Mouse (Mus musculus) adrenal gland, adult 18-20 months (tissue): ENCODE data around the gene Tmem237. TPM values are rescaled to one million over a fixed set of nuclear protein-coding genes. Genes with fewer than 3 reads are reported as not detected.

Source experiments
- DNase-seq, 2 experiments: peaks; one replicate each; pipeline ENCODE4 v3.0.0; 2021 to 2022; ENCODE audit warnings: low spot score in 2 of 2
- long read RNA-seq, 2 experiments: library from polyadenylated mRNA; stranded (forward); transcript quantifications; one replicate each; pipeline ENCODE4 v2.0.0; 2021
- total RNA-seq, 2 experiments: library from RNA; stranded (reverse); gene quantifications; 1 replicate in 1 of 2; 2 replicates in 1 of 2; pipeline ENCODE4 v1.2.3; 2021

Tmem237 gene
- 10 to 100 TPM; 15.9 to 16.2 TPM for total RNA-seq
- long read RNA-seq, experiment 1: 0 reads
- long read RNA-seq, experiment 2, partial matches to known transcripts: 0 of 1 reads
- long read RNA-seq, experiment 2, other reads (novel, unspliced or antisense): 1 of 1 reads

DNA sequence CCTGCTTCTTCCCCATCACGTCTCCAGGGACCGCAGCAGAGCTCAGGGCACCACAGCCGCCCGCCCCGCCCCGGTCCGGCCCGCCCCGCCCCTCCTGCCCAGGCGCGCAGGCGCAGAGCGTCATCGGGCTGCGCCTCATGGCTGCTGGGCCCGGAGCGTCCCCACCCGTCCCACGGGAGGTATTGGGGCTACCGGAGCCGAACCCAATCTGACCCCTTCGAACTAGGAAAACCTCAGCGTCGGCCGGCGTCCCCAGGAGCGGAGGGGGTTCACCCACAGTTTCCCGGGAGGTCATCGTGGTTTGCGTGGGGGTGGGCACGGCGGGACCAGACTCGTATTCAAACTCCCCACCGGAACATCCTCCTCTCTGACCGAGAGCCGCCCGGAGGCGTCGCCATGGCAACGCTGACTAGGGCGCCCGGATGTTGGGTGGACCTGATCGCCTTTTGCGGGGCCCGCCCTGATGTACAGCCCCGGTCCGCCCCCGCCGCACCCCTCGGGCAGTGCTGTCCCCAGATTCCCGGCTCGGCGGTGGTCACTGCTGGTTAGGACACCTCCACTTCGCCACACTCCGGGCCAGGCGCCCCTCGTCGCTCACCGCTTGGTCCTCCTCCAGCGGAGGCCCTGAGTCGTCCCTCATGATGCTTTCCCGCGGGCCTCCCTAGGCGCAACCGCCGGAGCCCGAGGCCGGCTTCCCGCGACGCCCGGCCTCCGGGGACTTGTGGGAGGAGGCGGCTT, at the start of gene Tmem237:
Tmem237 (minus strand) TSS at position 689 of the 738 bp plus-strand sequence.
- DNase-seq: peak; percentile 90 to 92

DNA sequence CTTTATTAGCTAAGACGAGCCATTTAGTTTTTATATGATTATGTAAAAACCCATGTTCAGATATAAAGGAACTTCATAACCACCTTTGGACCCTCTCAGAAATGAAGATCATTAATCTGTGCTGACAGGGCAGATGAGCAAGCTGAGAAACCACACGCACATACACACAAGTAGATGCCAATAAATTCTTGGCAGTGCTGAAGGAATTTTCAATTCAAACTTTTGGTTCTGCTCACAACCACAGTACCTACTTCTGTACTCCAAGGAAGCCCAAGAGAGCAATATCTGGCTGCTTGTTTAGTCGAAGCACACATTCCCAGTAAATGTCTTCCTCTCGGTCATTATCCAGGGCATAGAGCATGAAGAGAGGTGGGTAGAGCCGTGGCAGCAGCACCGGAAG, 49.4 kb upstream of the Tmem237 start:
- DNase-seq: no peak

- no peak for DNase-seq
These were observed 48.3 kb upstream of the Tmem237 start for GRCm38 (mm10) chr1:59168556-59168955.

GRCm38 (mm10) chr1:59167654-59168425, 47.6 kb upstream of the Tmem237 start:
- DNase-seq: no peak

GRCm38 (mm10) chr1:59166232-59166905, 46.2 kb upstream of the Tmem237 start:
- no peak for DNase-seq

GRCm38 (mm10) chr1:59163918-59164317, 43.7 kb upstream of the Tmem237 start:
- no peak for DNase-seq

- DNase-seq: no peak
These were observed 42.8 kb upstream of the Tmem237 start, which contains the start of gene Mpp4 for GRCm38 (mm10) chr1:59163030-59163461. Gene Mpp4 (minus strand): TSS chr1:59163389.

DNA sequence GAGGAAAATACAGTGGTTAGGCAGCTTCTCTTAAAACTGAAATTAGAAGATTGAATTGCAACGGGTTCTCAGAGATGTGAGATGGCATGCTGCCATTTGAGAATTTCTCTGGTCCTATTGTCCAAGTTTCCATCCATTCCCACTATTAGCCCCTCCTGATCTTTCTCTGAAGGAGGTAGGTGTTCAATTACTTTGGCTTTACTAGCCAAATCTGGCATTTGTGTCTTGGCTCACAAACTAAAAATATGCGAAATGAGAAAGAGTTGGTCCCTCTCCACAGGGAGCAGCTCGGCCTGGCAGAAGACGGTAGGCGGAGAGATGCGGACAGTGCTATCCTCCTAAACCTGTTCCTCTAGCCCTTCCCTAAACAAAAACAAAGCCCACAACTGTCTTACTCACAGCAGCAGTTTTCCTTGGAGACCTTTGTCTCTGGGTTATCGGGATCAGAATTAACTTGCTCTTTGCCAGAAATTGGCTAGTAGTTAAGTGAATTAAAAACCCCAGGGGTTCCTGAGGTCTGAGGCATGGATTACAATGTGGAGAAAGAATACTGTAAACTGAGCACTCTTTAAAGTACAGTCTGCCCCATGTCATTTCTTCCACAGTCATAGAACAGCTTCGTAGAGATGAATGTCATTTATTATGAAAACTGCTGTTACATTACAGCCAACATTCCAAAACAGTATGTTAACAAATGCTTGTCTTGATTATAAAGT, 42.3 kb upstream of the Tmem237 start:
- no peak for DNase-seq

- no peak for DNase-seq
These were observed 41.2 kb upstream of the Tmem237 start for GRCm38 (mm10) chr1:59161396-59161795.

GRCm38 (mm10) chr1:59160871-59161270, 40.7 kb upstream of the Tmem237 start:
- DNase-seq: no peak

DNA sequence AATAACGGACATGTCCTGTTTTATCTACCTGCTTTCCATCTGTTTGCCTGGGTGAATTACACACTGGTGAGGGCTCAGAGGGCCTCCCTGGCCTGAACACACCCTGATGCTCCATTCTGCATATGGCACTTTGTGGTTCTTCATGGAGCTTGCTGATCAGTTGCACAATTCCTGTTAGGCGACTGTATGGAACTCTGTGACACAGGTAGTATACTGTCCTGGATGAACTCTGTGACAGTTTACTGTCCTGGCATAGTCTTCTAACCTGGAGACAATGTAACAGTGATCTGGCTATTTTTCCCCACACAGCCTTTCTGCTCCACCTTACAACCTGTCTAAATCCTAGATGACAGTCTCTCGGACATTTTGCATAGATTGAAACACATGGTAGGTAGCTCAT, 38.9 kb upstream of the Tmem237 start:
- no peak for DNase-seq

GRCm38 (mm10) chr1:59158498-59158897, 38.3 kb upstream of the Tmem237 start:
- no peak for DNase-seq

DNA sequence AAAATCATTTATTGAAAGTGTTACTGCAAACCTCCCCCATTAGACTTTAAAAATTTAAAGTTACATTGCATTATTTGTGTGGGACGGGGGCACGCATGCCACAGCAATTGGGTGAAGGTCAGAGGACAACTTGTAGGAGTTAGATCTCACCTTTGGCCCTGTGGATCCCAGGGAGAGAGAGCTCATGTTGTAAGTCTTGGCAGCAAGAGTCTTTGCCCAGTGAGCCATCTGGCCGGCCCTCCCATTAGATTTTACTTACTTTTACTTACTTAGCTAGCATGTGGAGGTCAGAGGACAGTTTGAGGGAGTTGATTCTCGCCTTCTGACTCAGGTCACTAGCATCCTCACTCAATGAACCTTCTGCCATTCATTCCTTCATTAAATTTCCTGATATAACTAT, 37.6 kb upstream of the Tmem237 start:
- no peak for DNase-seq

DNA sequence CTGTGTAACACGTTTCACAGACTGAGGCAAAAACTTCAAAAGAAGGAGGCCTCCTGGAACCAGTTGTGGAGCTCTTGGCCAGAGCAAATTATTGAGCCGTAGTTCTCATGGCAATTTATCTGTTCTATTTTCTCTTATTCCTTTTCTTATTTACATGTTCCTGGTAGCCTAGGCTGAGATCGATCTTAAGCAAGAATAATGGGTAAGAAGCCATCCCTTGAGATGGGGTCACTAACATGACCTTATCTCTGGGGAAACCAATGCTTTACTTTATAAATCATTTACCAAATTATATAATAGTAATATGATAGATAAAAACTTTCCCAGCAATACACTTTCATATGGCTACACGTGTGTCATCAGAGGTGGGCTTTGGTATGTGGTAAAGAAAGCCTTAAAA, 32.1 kb upstream of the Tmem237 start:
- DNase-seq: no peak

- no peak for DNase-seq
These were observed 30.3 kb upstream of the Tmem237 start for GRCm38 (mm10) chr1:59150542-59150941.

DNA sequence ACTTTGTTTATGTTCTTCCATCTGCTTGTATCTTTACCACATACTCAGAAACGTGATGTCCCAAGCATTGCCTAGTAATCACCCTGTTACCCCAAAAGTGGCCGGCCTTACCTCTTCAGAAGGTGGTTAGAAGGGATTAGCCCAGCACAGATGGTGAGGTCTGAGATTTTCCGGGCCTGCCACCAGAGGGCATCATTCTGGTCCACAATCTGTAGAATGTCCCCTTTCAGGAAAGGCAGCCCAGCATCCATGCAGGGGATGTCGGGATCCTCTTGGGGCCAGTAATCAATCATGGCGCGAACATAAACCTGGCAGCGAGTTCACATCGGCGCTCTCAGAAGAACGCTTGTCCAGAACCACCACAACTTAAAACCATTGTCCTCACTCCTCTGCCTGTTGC, 24.3 kb upstream of the Tmem237 start:
- DNase-seq: peak; percentile 34 to 37

GRCm38 (mm10) chr1:59142809-59143208, 22.6 kb upstream of the Tmem237 start:
- peak; percentile 67 to 69 for DNase-seq

DNA sequence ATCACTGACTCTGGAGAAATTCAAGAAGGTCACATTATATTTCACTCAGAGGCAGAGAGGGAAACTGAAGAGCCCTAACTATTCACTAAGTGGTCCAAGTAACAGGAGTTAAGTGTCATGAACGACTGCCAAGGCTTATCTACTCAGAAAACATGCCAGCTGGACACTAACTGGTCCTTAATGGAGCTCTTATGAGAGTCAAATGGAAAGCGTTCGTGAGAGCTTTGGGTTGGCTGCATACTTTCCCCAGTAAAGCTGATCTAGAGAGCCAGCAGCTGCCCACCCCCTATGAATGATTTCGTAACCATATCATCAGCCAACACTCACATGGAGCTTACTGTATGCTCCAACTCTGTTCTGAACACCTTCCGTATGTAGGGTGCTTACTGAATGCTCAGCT, 14.2 kb upstream of the Tmem237 start:
- no peak for DNase-seq

GRCm38 (mm10) chr1:59128879-59129278, 8.7 kb upstream of the Tmem237 start:
- no peak for DNase-seq

DNA sequence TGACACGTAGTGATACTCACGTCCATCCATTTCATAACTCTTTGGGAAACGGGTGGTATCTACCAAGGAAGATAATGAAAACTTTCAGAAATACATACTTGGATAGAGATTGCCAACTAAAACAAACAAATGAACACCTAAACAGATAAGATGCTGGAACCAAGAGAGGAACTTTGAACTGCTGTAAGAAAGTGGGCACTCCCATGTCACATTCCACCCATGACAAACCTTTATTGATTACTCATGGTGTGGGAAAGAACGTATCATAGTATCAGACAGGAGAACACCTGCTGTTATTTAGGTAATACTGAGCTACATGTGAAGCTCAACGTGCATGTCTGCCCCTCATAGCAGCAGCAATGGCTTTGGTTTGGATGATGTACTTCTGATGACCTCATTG, 5.3 kb upstream of the Tmem237 start:
- DNase-seq: no peak

DNA sequence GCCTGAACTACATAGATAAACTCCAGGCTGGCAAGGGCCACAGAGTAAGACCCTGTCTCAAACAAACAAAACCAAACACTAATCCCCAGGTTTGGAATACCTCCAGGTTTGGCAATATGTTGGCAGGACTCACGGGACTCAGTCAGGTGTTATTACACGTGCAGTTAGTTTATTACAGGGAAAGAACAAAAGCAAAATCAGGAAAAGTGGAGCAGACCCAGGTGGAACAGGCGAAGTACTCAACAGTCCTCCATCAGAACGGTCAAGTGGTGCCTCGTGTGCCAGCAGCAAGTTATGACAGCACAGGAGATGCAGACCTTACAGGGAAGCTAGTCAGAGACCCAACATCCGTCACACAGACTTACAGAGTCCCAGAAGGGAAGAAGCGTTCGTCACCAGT, 9.7 kb downstream of the Tmem237 start:
- no peak for DNase-seq
